Mouse (Mus musculus) limb, embryonic 14.5 days (tissue): Measurements from ENCODE around the gene Sgo2b. TPM values are rescaled to one million over a fixed set of nuclear protein-coding genes. Genes with fewer than 3 reads are reported as not detected.

ENCODE experiments used
- ATAC-seq: fragments of 200-750 bp; cut with Nextera tagmentation; 2 replicates; pipeline ENCODE4 v1.8.0; 2017; ENCODE audit warnings: low read depth, moderate number of reproducible peaks, moderate TSS enrichment; ENCODE audit not compliant: low FRiP score
- DNase-seq: peaks from one replicate; pipeline ENCODE4 v3.0.0-alpha.2; 2015; ENCODE audit warnings: low spot score
- H3K27ac ChIP-seq: fragments of 300-500 bp; sonication (generic); replicated peaks from 2 replicates; pipeline ENCODE4 v1.5.1; 2014; ENCODE audit warnings: low read depth, mild to moderate bottlenecking, low read length, moderate library complexity, mixed read lengths
- H3K27me3 ChIP-seq: fragments of 300-500 bp; sonication (generic); 2 replicates; pipeline ENCODE4 v1.6.1; 2014; ENCODE audit warnings: low read length, mixed read lengths; ENCODE audit not compliant: control insufficient read depth, insufficient read depth
- H3K36me3 ChIP-seq: fragments of 300-500 bp; sonication (generic); 2 replicates; pipeline ENCODE4 v1.6.1; 2014; ENCODE audit warnings: mild to moderate bottlenecking, low read length, moderate library complexity, mixed read lengths; ENCODE audit not compliant: control insufficient read depth, insufficient read depth
- H3K4me1 ChIP-seq: fragments of 300-500 bp; sonication (generic); 2 replicates; pipeline ENCODE4 v1.6.1; 2014; ENCODE audit warnings: antibody characterized with exemption, low read length, mixed read lengths; ENCODE audit not compliant: control insufficient read depth, insufficient read depth
- H3K4me2 ChIP-seq: fragments of 300-500 bp; sonication (generic); replicated peaks from 2 replicates; pipeline ENCODE4 v1.6.1; 2014; ENCODE audit warnings: low read depth, mild to moderate bottlenecking, low read length, moderate library complexity; ENCODE audit not compliant: severe bottlenecking
- H3K4me3 ChIP-seq: fragments of 300-500 bp; sonication (generic); replicated peaks from 2 replicates; pipeline ENCODE4 v1.5.1; 2014; ENCODE audit warnings: low read length
- H3K9ac ChIP-seq: fragments of 300-500 bp; sonication (generic); 2 replicates; pipeline ENCODE4 v1.6.1; 2014; ENCODE audit warnings: mild to moderate bottlenecking, low read depth, low read length, moderate library complexity; ENCODE audit not compliant: severe bottlenecking
- H3K9me3 ChIP-seq: fragments of 300-500 bp; sonication (generic); 2 replicates; pipeline ENCODE4 v1.6.1; 2016; ENCODE audit warnings: low read length; ENCODE audit not compliant: control insufficient read depth
- POLR2A ChIP-seq: fragments of 200-500 bp; IDR thresholded peaks from 2 replicates; pipeline ENCODE4 v1.8.0; 2012; ENCODE audit warnings: inconsistent platforms, mild to moderate bottlenecking, moderate library complexity, borderline replicate concordance; ENCODE audit not compliant: insufficient read depth, insufficient read length; ENCODE audit errors: extremely low read depth
- WGBS: fragments of 180-500 bp; shearing (Covaris S2); extraction: QIAGEN DNeasy Blood & Tissue Kit; methylation state at CpG from one replicate; pipeline ENCODE4 v1.1.7; 2014; 5-methylcytosine and 5-hydroxymethylcytosine counted together
- polyA plus RNA-seq, 2 experiments: library from polyadenylated mRNA; depleted of rRNA in 1 of 2; stranded (reverse) in 1 of 2; unstranded in 1 of 2; fragments of >200 nt; fragmentation: Nextera tagmentation in 1 of 2; extraction: Ambion mirVana in 1 of 2; gene quantifications; 2 replicates each; pipeline versions ENCODE4 v1.2.1 to v1.2.3; 2012 to 2014

Sgo2b gene
- polyA plus RNA-seq, 2 experiments: not detected

GRCm38 (mm10) chr8:63876949-63877348, 75.1 kb downstream of the Sgo2b start:
- no peak overlapping the region for H3K4me2 ChIP-seq
- no peak overlapping the region for H3K9ac ChIP-seq
- no peaks in the 10 kb centered on the region for H3K9me3 ChIP-seq
- no peak overlapping the region for H3K4me3 ChIP-seq
- 89% methylated on average over 7 of the region's 7 CpGs for WGBS
- no peaks in the 10 kb centered on the region for H3K4me1 ChIP-seq
- no peak overlapping the region for H3K27ac ChIP-seq
- no peak for DNase-seq
- no peak for ATAC-seq
- no peaks in the 10 kb centered on the region for H3K27me3 ChIP-seq
- H3K36me3 ChIP-seq: no peaks in the 10 kb centered on the region
- TF ChIP-seq POLR2A: no peak
